Mouse (Mus musculus) spleen, adult 2 months (tissue): ENCODE data around the gene Ifnar2.

Source experiments
- CTCF ChIP-seq: fragments of 200-500 bp; IDR thresholded peaks from 2 replicates; pipeline ENCODE4 v1.5.1; 2011; ENCODE audit warnings: mild to moderate bottlenecking, inconsistent platforms; ENCODE audit not compliant: insufficient read depth, insufficient read length, insufficient replicate concordance; ENCODE audit errors: extremely low read depth
- POLR2A ChIP-seq: fragments of 200-500 bp; IDR thresholded peaks from 2 replicates; pipeline ENCODE4 v1.6.1; 2011; ENCODE audit warnings: low read depth, low read length, inconsistent platforms

DNA sequence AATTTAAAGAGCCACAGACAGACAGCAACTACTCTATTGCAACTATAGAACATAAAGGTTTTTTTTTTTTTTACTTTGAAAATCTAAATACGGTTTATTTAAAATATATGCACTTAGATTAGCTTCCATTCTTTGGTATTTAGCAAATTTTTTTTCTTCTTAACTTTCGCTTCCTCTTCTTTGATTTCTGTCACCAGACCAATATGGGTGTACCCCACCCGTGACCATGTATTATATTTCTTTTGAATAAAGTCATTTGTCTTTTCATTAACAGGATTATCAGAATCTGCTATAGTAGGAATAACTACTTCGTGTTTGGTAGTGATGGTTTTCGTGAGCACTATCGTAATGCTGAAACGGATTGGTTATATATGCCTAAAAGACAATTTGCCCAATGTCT lies 26.4 kb downstream of the Ifnar2 start:
- TF ChIP-seq CTCF = no peak
- no peak for TF ChIP-seq POLR2A
